Mouse (Mus musculus) heart, postnatal 0 days (tissue): Measurements from ENCODE around the gene Mns1.

Source experiments
- CTCF ChIP-seq: IDR thresholded peaks from 2 replicates; pipeline ENCODE4 v1.5.1; 2016; ENCODE audit warnings: antibody characterized with exemption, control low read depth, low read depth
- EP300 ChIP-seq: IDR thresholded peaks from 2 replicates; pipeline ENCODE4 v1.6.1; 2016; ENCODE audit warnings: antibody characterized with exemption, low read depth

DNA sequence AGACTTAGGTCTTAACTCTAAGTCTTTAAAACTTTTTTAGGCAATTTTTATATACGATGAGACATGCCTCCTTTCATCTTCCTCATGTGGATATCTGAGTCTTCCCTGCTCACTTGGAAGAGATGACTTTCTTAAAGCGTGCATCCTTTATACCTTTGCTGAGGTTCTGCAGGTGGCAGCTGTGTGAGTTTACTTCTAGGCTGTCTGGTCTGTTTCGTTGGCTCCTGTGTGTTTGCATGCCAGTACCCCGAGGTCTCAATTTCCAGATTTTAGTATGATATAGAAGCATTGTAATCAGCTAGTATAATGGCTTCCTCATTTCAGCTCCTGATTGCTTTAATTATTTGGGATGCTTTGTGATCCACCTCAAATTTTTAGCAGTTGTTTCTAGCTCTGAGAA, 48.9 kb upstream of the Mns1 start:
- no peak for TF ChIP-seq EP300
- no peak for TF ChIP-seq CTCF
